Mouse (Mus musculus): ENCODE data around the gene Upk3b.
A peak's percentile ranks its signal among the peaks of the same experiment; 100 is the strongest.

Gene Upk3b

GRCm38 (mm10) chr5:136077001-136077550, 38.8 kb downstream of the Upk3b start:
- peak; percentile 18 for DNase-seq

GRCm38 (mm10) chr5:136078136-136078535, 39.8 kb downstream of the Upk3b start:
- DNase-seq = no peak

GRCm38 (mm10) chr5:136082345-136082744, 44.0 kb downstream of the Upk3b start:
- no peak for DNase-seq

- DNase-seq = peak; percentile 94
Observed at GRCm38 (mm10) chr5:136083669-136084107, 45.4 kb downstream of the Upk3b start, which contains the start of gene Rasa4. Gene Rasa4 (plus strand): TSS chr5:136083916.

GRCm38 (mm10) chr5:136084144-136084881, 46.0 kb downstream of the Upk3b start:
- DNase-seq = no peak

GRCm38 (mm10) chr5:136084891-136085651, 46.8 kb downstream of the Upk3b start:
- DNase-seq = peak; percentile 13

GRCm38 (mm10) chr5:136086290-136086689, 48.0 kb downstream of the Upk3b start:
- no peak for DNase-seq

- no peak for DNase-seq
Observed at GRCm38 (mm10) chr5:136088821-136089575, 50.7 kb downstream of the Upk3b start.

- no peak for DNase-seq
Observed at GRCm38 (mm10) chr5:136091927-136092326, 53.6 kb downstream of the Upk3b start.

GRCm38 (mm10) chr5:136094249-136095010, 56.1 kb downstream of the Upk3b start:
- DNase-seq = no peak

GRCm38 (mm10) chr5:136095089-136095488, 56.8 kb downstream of the Upk3b start:
- DNase-seq = no peak
